Mouse (Mus musculus) liver, adult 2 months (tissue): ENCODE measurements around the gene Gab1. TPM values are rescaled to one million over a fixed set of nuclear protein-coding genes. Genes with fewer than 3 reads are reported as not detected.

ENCODE experiments used
- DNase-seq: peaks from one replicate; pipeline ENCODE4 v3.0.0-alpha.2; 2011; ENCODE audit warnings: low read depth, low spot score; ENCODE audit errors: extremely low read depth
- H3K27ac ChIP-seq: fragments of 200-500 bp; replicated peaks from 2 replicates; pipeline ENCODE4 v1.5.1; 2012; ENCODE audit warnings: low read depth, mild to moderate bottlenecking, control low read depth, inconsistent platforms, low read length; ENCODE audit not compliant: insufficient read depth
- H3K27me3 ChIP-seq: fragments of 200-500 bp; 2 replicates; pipeline ENCODE4 v1.6.1; 2012; ENCODE audit warnings: mild to moderate bottlenecking, moderate library complexity, low read length, inconsistent platforms; ENCODE audit not compliant: control insufficient read depth, insufficient read depth
- H3K36me3 ChIP-seq: fragments of 200-500 bp; 2 replicates; pipeline ENCODE4 v1.6.1; 2012; ENCODE audit warnings: low read length, inconsistent platforms; ENCODE audit not compliant: control insufficient read depth, insufficient read depth
- H3K4me1 ChIP-seq: fragments of 200-500 bp; 2 replicates; pipeline ENCODE4 v1.6.1; 2011; ENCODE audit warnings: low read length; ENCODE audit not compliant: control insufficient read depth, insufficient read depth
- H3K4me3 ChIP-seq: fragments of 200-500 bp; 2 replicates; pipeline ENCODE4 v1.5.1; 2011; ENCODE audit warnings: low read depth, mild to moderate bottlenecking, control low read depth, low read length, moderate library complexity; ENCODE audit not compliant: insufficient read depth
- H3K79me2 ChIP-seq: fragments of 200-500 bp; 2 replicates; pipeline ENCODE4 v1.6.1; 2012; ENCODE audit warnings: inconsistent platforms, mild to moderate bottlenecking, low read length, moderate library complexity; ENCODE audit not compliant: control insufficient read depth, insufficient read depth
- H3K9ac ChIP-seq: fragments of 200-500 bp; 2 replicates; pipeline ENCODE4 v1.6.1; 2012; ENCODE audit warnings: low read depth, mild to moderate bottlenecking, control low read depth, inconsistent platforms, low read length
- CTCF ChIP-seq: fragments of 200-500 bp; IDR thresholded peaks from 2 replicates; pipeline ENCODE4 v1.5.1; 2011; ENCODE audit warnings: low read depth, low read length, control low read depth
- POLR2A ChIP-seq: fragments of 200-500 bp; IDR thresholded peaks from 2 replicates; pipeline ENCODE4 v1.6.1; 2011; ENCODE audit warnings: low read length, control low read depth; ENCODE audit not compliant: insufficient read depth; ENCODE audit errors: extremely low read depth
- WGBS: fragments of 180-500 bp; shearing (Covaris S2); methylation state at CpG from one replicate; pipeline ENCODE4 v1.1.7; 2018; 5-methylcytosine and 5-hydroxymethylcytosine counted together
- polyA plus RNA-seq: library from polyadenylated mRNA; depleted of rRNA; stranded (reverse); fragments of >200 nt; gene quantifications from 2 replicates; pipeline ENCODE4 v1.2.3, GENCODE M21; 2012
- total RNA-seq: library from RNA; depleted of rRNA; stranded (reverse); fragments of >200 nt; gene quantifications from 2 replicates; pipeline ENCODE4 v1.2.3, GENCODE M21; 2014

Gene Gab1
- total and polyA plus RNA-seq, 2 experiments = 5.1 to 5.8 TPM

DNA sequence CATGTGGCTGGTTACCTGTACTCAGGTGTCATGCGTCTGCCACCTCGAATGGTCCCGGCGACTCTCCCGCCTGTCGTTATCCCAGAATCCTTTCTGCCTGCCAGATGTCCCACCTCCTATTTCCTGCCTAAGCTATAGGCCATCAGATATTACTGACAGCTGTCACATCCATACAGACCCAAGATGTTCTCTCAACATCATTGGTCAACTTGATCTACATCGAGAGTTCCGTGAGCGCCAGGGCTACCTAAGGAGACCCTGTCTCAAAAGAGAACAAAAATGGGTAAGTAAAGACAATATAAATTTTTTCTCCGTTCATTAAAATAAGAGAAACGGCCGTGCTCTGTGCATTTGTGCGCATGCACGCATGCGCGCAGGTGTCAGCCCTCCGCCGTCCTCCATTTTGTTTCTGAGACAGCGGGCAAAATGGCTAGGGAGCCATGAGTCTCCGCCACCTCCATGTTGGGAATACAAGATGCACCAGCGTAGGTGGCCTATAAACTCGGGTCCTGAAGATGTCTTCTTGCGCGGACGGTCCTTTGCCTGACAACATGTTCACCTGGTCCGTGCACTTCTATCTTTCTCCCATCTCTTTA lies 21.0 kb downstream of the Gab1 start:
- Histone ChIP-seq H3K36me3 (no peaks in the 10 kb centered on the region), H3K79me2 (peaks cover 40% of the 10 kb centered on the region), H3K9ac (no peak overlapping the region), H3K4me3 (no peak overlapping the region), H3K27ac (no peak overlapping the region), H3K27me3 (no peaks in the 10 kb centered on the region), H3K4me1 (peaks cover 4% of the 10 kb centered on the region; the same call in 1 of the 2 replicates)
- DNase-seq = no peak
- TF ChIP-seq CTCF (no peak), POLR2A (no peak)
- 96% methylated on average over 26 of the region's 26 CpGs for WGBS

DNA sequence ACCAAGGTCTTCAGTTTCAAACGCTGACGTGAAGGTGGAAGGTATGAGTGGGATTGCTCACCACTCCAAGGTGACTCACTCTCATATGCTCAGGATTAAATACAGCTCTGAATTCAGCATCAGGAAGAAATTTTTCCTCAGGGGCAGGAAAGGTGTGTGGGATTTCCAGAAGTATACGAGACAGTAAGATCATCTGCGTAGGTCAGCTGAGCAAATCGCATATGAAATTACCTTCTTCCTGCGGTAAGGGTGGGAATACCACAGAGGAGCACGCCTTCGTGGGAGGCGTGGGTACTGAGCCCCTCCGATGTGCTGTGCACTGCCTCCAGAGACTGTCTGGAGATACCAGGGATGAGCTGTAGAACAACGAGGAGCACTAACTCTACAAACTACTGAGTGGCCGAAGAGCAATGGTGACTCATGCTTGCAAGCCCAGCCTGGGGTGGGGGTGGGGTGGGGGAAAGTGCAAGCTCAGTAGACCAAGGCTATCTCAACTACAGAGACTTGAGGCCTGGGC lies 22.4 kb downstream of the Gab1 start:
- peaks cover 38% of the 10 kb centered on the region for H3K79me2 ChIP-seq
- H3K36me3 ChIP-seq = no peaks in the 10 kb centered on the region
- H3K9ac ChIP-seq = no peak overlapping the region
- peaks cover 7% of the 10 kb centered on the region; the same call in 1 of the 2 replicates for H3K4me1 ChIP-seq
- TF ChIP-seq CTCF (no peak), POLR2A (no peak)
- H3K4me3 ChIP-seq = no peak overlapping the region
- no peak overlapping the region for H3K27ac ChIP-seq
- 81% methylated on average over 12 of the region's 12 CpGs for WGBS
- no peak for DNase-seq
- H3K27me3 ChIP-seq = no peaks in the 10 kb centered on the region

DNA sequence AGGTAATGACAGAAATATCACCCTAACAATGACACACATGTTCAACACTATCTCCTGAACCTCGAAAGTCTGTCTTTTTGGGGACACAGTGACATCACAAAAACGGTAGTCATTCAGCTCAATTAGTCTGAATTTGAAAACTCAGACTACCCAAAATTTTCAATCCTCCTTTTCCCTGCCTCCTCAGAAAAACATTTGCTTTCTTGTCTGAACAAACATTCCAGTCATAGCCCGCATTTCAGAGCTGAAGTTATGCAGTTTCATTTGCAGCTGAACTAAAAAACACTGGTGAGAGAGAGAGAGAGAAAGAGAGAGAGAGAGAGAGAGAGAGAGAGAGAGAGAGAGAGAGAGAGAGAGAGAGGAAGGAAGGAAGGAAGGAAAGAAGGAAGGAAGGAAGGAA lies 23.2 kb downstream of the Gab1 start:
- Histone ChIP-seq H3K36me3 (no peaks in the 10 kb centered on the region), H3K4me3 (no peak overlapping the region), H3K27ac (no peak overlapping the region), H3K79me2 (peaks cover 45% of the 10 kb centered on the region), H3K9ac (no peak overlapping the region), H3K4me1 (peaks cover 7% of the 10 kb centered on the region; the same call in 1 of the 2 replicates), H3K27me3 (no peaks in the 10 kb centered on the region)
- no peak for DNase-seq
- TF ChIP-seq POLR2A (no peak), CTCF (no peak)
- WGBS = 26% methylated on average over 3 of the region's 3 CpGs

DNA sequence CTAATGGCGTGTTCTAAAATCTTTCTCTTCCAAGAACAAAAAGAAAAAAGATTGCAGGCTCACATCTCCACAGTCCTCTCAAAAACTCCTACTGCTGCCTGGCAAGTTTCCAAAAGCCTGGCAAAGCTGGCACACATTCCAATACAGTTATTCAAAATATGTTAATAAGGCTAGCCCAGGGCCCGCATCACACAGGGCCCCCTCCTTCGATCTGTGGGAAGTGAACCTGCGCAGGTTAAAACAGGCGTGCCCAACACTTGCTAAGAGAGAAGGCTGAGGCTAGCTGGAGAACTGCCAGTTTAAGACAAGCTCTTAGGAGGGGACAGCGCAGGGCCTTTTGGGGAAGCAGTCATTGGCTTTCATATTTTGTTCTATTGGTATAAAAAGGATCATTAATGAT lies 23.7 kb downstream of the Gab1 start:
- H3K4me3 ChIP-seq = no peak overlapping the region
- no peak for TF ChIP-seq CTCF
- no peaks in the 10 kb centered on the region for H3K36me3 ChIP-seq
- H3K79me2 ChIP-seq = peaks cover 45% of the 10 kb centered on the region
- no peak overlapping the region for H3K9ac ChIP-seq
- DNase-seq = no peak
- 67% methylated on average over 6 of the region's 6 CpGs for WGBS
- H3K27ac ChIP-seq = no peak overlapping the region
- peaks cover 7% of the 10 kb centered on the region; the same call in 1 of the 2 replicates for H3K4me1 ChIP-seq
- no peaks in the 10 kb centered on the region for H3K27me3 ChIP-seq

DNA sequence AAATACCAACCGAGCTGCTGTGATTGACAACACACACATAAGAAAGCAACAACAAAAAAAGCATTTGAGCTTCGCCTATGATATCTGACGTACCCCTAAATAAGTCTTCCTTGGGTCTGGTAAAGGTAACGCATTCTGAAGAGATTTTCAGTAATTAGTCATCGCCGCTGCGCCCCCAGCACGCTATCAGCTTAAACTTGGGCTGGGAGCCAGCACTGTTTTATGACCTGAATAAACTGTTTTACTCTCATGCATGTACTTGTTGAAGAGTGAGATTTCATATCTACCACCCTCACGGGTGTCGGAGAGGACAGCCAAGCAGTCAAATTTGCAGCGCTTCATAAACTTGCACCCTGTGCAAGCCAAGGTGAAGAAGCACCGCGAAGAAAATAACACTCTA lies 26.7 kb downstream of the Gab1 start:
- Histone ChIP-seq H3K9ac (no peak overlapping the region), H3K27ac (no peak overlapping the region), H3K4me3 (no peak overlapping the region), H3K36me3 (no peaks in the 10 kb centered on the region), H3K27me3 (no peaks in the 10 kb centered on the region), H3K79me2 (peaks cover 39% of the 10 kb centered on the region), H3K4me1 (peaks cover 7% of the 10 kb centered on the region; the same call in 1 of the 2 replicates)
- DNase-seq = no peak
- WGBS = 76% methylated on average over 13 of the region's 13 CpGs
- no peak for TF ChIP-seq CTCF
- no peak for TF ChIP-seq POLR2A

DNA sequence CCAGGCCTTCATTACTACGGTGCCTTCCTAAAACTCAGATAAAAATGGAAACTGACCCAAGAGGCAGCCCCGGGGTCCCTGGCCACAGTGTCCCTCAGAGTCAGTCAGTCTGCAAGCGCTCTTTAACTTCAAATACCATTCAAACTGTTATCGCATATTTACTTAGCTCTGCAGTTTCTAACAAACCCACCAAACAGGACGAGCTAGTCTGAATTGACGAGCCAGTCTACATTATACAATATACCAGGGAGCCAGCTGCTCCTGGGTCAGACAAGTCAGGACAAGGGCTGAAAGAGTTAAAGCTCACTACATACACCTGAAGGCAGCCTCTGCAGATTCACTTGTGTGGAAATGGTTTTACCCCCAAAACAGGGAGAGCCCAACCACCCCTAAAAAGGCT lies 27.1 kb downstream of the Gab1 start:
- Histone ChIP-seq H3K4me3 (no peak overlapping the region), H3K79me2 (peaks cover 39% of the 10 kb centered on the region), H3K36me3 (no peaks in the 10 kb centered on the region), H3K27me3 (no peaks in the 10 kb centered on the region), H3K4me1 (peaks cover 7% of the 10 kb centered on the region; the same call in 1 of the 2 replicates), H3K9ac (no peak overlapping the region), H3K27ac (no peak overlapping the region)
- WGBS = 54% methylated on average over 6 of the region's 6 CpGs
- no peak for DNase-seq
- no peak for TF ChIP-seq POLR2A
- no peak for TF ChIP-seq CTCF
